Mouse (Mus musculus) liver, adult 2 months (tissue): ENCODE measurements around the gene Hist1h3e. TPM values are rescaled to one million over a fixed set of nuclear protein-coding genes. Genes with fewer than 3 reads are reported as not detected.
"Not testable (repeated sequence)": the region's sequence is repeated elsewhere in the genome, so short reads cannot be mapped to it uniquely, and the experiment has no call there.

Experiments
- DNase-seq: peaks from one replicate; pipeline ENCODE4 v3.0.0-alpha.2; 2011; ENCODE audit warnings: low read depth, low spot score; ENCODE audit errors: extremely low read depth
- H3K27ac ChIP-seq: fragments of 200-500 bp; replicated peaks from 2 replicates; pipeline ENCODE4 v1.5.1; 2012; ENCODE audit warnings: low read depth, mild to moderate bottlenecking, control low read depth, inconsistent platforms, low read length; ENCODE audit not compliant: insufficient read depth
- H3K27me3 ChIP-seq: fragments of 200-500 bp; 2 replicates; pipeline ENCODE4 v1.6.1; 2012; ENCODE audit warnings: mild to moderate bottlenecking, moderate library complexity, low read length, inconsistent platforms; ENCODE audit not compliant: control insufficient read depth, insufficient read depth
- H3K36me3 ChIP-seq: fragments of 200-500 bp; 2 replicates; pipeline ENCODE4 v1.6.1; 2012; ENCODE audit warnings: low read length, inconsistent platforms; ENCODE audit not compliant: control insufficient read depth, insufficient read depth
- H3K4me1 ChIP-seq: fragments of 200-500 bp; 2 replicates; pipeline ENCODE4 v1.6.1; 2011; ENCODE audit warnings: low read length; ENCODE audit not compliant: control insufficient read depth, insufficient read depth
- H3K4me3 ChIP-seq: fragments of 200-500 bp; 2 replicates; pipeline ENCODE4 v1.5.1; 2011; ENCODE audit warnings: low read depth, mild to moderate bottlenecking, control low read depth, low read length, moderate library complexity; ENCODE audit not compliant: insufficient read depth
- H3K79me2 ChIP-seq: fragments of 200-500 bp; 2 replicates; pipeline ENCODE4 v1.6.1; 2012; ENCODE audit warnings: inconsistent platforms, mild to moderate bottlenecking, low read length, moderate library complexity; ENCODE audit not compliant: control insufficient read depth, insufficient read depth
- H3K9ac ChIP-seq: fragments of 200-500 bp; 2 replicates; pipeline ENCODE4 v1.6.1; 2012; ENCODE audit warnings: low read depth, mild to moderate bottlenecking, control low read depth, inconsistent platforms, low read length
- CTCF ChIP-seq: fragments of 200-500 bp; IDR thresholded peaks from 2 replicates; pipeline ENCODE4 v1.5.1; 2011; ENCODE audit warnings: low read depth, low read length, control low read depth
- POLR2A ChIP-seq: fragments of 200-500 bp; IDR thresholded peaks from 2 replicates; pipeline ENCODE4 v1.6.1; 2011; ENCODE audit warnings: low read length, control low read depth; ENCODE audit not compliant: insufficient read depth; ENCODE audit errors: extremely low read depth
- WGBS: fragments of 180-500 bp; shearing (Covaris S2); methylation state at CpG from one replicate; pipeline ENCODE4 v1.1.7; 2018; 5-methylcytosine and 5-hydroxymethylcytosine counted together
- polyA plus RNA-seq: library from polyadenylated mRNA; depleted of rRNA; stranded (reverse); fragments of >200 nt; gene quantifications from 2 replicates; pipeline ENCODE4 v1.2.3, GENCODE M21; 2012
- total RNA-seq: library from RNA; depleted of rRNA; stranded (reverse); fragments of >200 nt; gene quantifications from 2 replicates; pipeline ENCODE4 v1.2.3, GENCODE M21; 2014

Hist1h3e gene
- total and polyA plus RNA-seq, 2 experiments = 2.6 to 19.9 TPM

- peak; percentile 95 for DNase-seq
Observed at GRCm38 (mm10) chr13:23585442-23586098, 23.4 kb upstream of the Hist1h3e start.

DNA sequence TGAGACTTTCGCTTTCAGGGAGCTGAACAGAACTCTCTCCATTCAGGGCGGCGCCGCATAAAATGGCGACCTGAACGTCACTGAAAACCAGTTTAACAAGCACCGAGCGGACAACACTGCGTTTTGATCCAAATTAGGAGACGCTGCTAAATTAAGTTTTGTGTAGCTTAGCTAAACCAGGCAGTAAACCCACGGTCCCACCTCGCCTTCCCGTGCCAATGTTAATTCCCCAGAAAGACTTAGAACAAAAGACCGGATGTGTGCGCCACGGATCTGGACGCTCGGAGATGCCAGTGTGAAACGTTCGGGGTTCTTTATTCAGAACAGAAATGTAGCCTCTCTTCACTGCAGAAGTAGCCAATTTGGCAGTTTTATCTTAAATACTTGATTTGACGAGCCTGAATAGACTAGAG is 22.9 kb upstream of the Hist1h3e start:
- H3K36me3 ChIP-seq = no peaks in the 10 kb centered on the region
- H3K27ac ChIP-seq = peak overlapping the region; percentile 32
- H3K4me3 ChIP-seq = peak overlapping the region; percentile 43
- no peaks in the 10 kb centered on the region for H3K27me3 ChIP-seq
- WGBS = under 1% methylated on average over 21 of the region's 21 CpGs
- H3K79me2 ChIP-seq = no peaks in the 10 kb centered on the region
- H3K9ac ChIP-seq = peak overlapping the region; percentile 54
- no peak for TF ChIP-seq CTCF
- no peak for TF ChIP-seq POLR2A
- peaks cover 11% of the 10 kb centered on the region; the same call in 1 of the 2 replicates for H3K4me1 ChIP-seq
- peak; percentile 62 for DNase-seq

More at GRCm38 (mm10) chr13:23585442-23586098, 23.4 kb upstream of the Hist1h3e start:
- peak overlapping the region; percentile 72 for H3K4me3 ChIP-seq
- under 1% methylated on average over 33 of the region's 36 CpGs for WGBS
- H3K9ac ChIP-seq = peak overlapping the region; percentile 74
- not testable (repeated sequence) for H3K79me2 ChIP-seq, H3K36me3 ChIP-seq, H3K27me3 ChIP-seq
- peaks cover 11% of the 10 kb centered on the region; the same call in 1 of the 2 replicates for H3K4me1 ChIP-seq
- H3K27ac ChIP-seq = peak overlapping the region; percentile 68
- TF ChIP-seq POLR2A = peak; percentile 61

DNA sequence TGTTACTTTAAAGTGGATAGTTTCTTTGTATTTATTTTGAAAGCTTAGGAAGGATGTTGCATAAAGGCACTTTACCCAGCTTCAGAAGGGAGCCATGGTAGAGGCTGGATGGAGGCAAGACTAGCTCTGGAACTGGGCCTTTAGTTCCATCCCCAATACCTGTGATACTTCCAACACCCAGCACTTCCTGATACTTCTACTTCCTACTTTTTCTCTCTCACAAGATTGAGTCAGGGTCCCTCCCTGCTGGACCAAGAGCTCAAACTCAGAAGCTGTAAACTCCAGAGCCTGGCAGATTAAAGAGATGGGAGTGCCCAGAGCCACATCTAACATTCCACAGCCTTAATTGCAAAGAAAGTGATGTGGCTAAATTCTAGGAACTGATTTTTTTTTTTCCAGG is 22.2 kb upstream of the Hist1h3e start:
- Histone ChIP-seq H3K27me3 (no peaks in the 10 kb centered on the region), H3K36me3 (no peaks in the 10 kb centered on the region), H3K79me2 (no peaks in the 10 kb centered on the region), H3K4me1 (peaks cover 11% of the 10 kb centered on the region; the same call in 1 of the 2 replicates), H3K27ac (peak overlapping the region; percentile 50), H3K4me3 (no peak overlapping the region), H3K9ac (no peak overlapping the region)
- no peak for DNase-seq
- TF ChIP-seq CTCF = no peak
- TF ChIP-seq POLR2A = no peak

GRCm38 (mm10) chr13:23583387-23584068 is 21.4 kb upstream of the Hist1h3e start:
- Histone ChIP-seq H3K4me3 (no peak overlapping the region), H3K27ac (no peak overlapping the region; the same call in 1 of the 2 replicates), H3K36me3 (no peaks in the 10 kb centered on the region), H3K4me1 (peaks cover 11% of the 10 kb centered on the region; the same call in 1 of the 2 replicates), H3K27me3 (no peaks in the 10 kb centered on the region), H3K9ac (no peak overlapping the region), H3K79me2 (no peaks in the 10 kb centered on the region)
- no peak for DNase-seq
- TF ChIP-seq POLR2A = no peak
- no peak for TF ChIP-seq CTCF

DNA sequence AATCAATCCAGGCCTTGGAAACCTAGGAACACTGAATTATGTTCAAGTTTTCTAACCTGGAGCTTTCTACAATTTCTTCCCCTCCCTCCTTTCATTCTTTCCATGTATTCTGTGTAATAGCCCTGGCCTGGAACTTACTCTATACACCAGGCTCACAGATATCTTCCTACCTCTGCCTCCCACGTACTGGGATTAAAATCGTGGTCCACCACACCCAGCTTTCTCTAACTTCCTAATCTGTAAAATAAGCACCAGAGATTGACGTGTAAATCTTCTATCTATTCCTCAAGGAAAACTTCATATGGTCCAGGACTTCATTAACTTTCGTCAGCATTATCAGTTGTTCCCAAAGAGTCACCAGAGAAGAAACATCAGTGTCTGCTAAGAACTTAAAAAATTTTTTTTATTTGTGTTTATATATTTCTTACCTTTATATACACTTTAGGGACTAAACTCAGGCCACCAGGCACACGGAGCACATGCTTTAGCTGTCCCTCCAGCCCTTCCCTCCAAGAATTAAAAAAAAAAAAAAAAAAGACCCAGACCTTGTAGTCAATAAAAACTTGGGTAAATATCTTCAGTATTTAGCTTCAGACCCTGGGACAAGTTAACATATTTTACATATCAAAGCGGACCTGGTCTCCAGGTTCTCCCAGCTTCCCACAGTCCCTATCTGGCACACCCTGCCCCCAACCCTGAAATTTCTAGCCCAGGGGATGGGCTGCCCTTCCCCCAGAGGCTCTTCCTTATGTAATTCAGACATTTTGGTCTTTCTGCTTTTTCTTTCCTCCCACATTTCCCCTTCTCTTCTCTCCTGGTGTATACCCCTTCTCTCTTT is 20.3 kb upstream of the Hist1h3e start:
- no peak for TF ChIP-seq POLR2A
- no peak for TF ChIP-seq CTCF
- H3K36me3 ChIP-seq = no peaks in the 10 kb centered on the region
- 16% methylated on average over 6 of the region's 6 CpGs for WGBS
- peak overlapping the region; percentile 43 for H3K27ac ChIP-seq
- DNase-seq = no peak
- H3K4me1 ChIP-seq = peaks cover 11% of the 10 kb centered on the region; the same call in 1 of the 2 replicates
- H3K79me2 ChIP-seq = no peaks in the 10 kb centered on the region
- H3K9ac ChIP-seq = peak overlapping the region; percentile 64
- peak overlapping the region; percentile 68 for H3K4me3 ChIP-seq
- no peaks in the 10 kb centered on the region for H3K27me3 ChIP-seq
